Mouse (Mus musculus) myocyte (in vitro differentiated cells): ENCODE data around the gene Dennd1a. TPM values are rescaled to one million over a fixed set of nuclear protein-coding genes. Genes with fewer than 3 reads are reported as not detected.

Experiments used
- H3K27me3 ChIP-seq: one replicate; pipeline ENCODE4 v1.6.1; 2011; ENCODE audit not compliant: control insufficient read depth, insufficient read depth, insufficient read length
- H3K36me3 ChIP-seq: one replicate; pipeline ENCODE4 v1.6.1; 2011; ENCODE audit not compliant: control insufficient read depth, insufficient read depth
- H3K4me2 ChIP-seq: one replicate; pipeline ENCODE4 v1.6.1; 2011; ENCODE audit warnings: low read depth, control low read depth
- H3K4me3 ChIP-seq: one replicate; pipeline ENCODE4 v1.5.1; 2011; ENCODE audit warnings: mild to moderate bottlenecking, control low read depth, moderate library complexity
- H3K79me2 ChIP-seq: one replicate; pipeline ENCODE4 v1.6.1; 2011; ENCODE audit not compliant: control insufficient read depth, insufficient read depth
- H3ac ChIP-seq: one replicate; pipeline ENCODE4 v1.6.1; 2011; ENCODE audit not compliant: control insufficient read depth, insufficient read length
- CEBPB ChIP-seq: IDR thresholded peaks from 2 replicates; pipeline ENCODE4 v1.6.1; 2011; ENCODE audit warnings: mild to moderate bottlenecking, moderate library complexity; ENCODE audit not compliant: poor library complexity, insufficient read depth, severe bottlenecking
- E2F4 ChIP-seq: IDR thresholded peaks from one replicate; pipeline ENCODE4 v1.6.1; 2011; ENCODE audit warnings: mild to moderate bottlenecking, control low read depth, moderate library complexity; ENCODE audit not compliant: insufficient read depth
- MAX ChIP-seq: IDR thresholded peaks from one replicate; pipeline ENCODE4 v1.6.1; 2011; ENCODE audit warnings: low read depth, mild to moderate bottlenecking, control low read depth
- MYOD1 ChIP-seq, 3 experiments: IDR thresholded peaks; one replicate each; pipeline ENCODE4 v1.6.1; 2011; ENCODE audit warnings: control low read depth in 2 of 3, low read depth in 2 of 3, mild to moderate bottlenecking in 2 of 3, moderate library complexity in 1 of 3; ENCODE audit not compliant: insufficient read length in 2 of 3, control insufficient read depth in 1 of 3
- MYOG ChIP-seq, 3 experiments: IDR thresholded peaks; one replicate each; pipeline ENCODE4 v1.6.1; 2011; ENCODE audit warnings: control low read depth in 2 of 3, low read depth in 2 of 3, mild to moderate bottlenecking in 2 of 3; ENCODE audit not compliant: insufficient read length in 2 of 3, control insufficient read depth in 1 of 3, insufficient read depth in 1 of 3
- POLR2A ChIP-seq: IDR thresholded peaks from one replicate; pipeline ENCODE4 v1.6.1; 2011; ENCODE audit warnings: low read depth, mild to moderate bottlenecking, control low read depth, moderate library complexity; ENCODE audit not compliant: insufficient read length
- POLR2AphosphoS2 ChIP-seq: IDR thresholded peaks from one replicate; pipeline ENCODE4 v1.6.1; 2011; ENCODE audit warnings: low read depth, control low read depth; ENCODE audit not compliant: insufficient read length
- REST ChIP-seq: IDR thresholded peaks from one replicate; pipeline ENCODE4 v1.6.1; 2011; ENCODE audit warnings: mild to moderate bottlenecking, control low read depth, moderate library complexity; ENCODE audit not compliant: insufficient read depth, insufficient read length
- SRF ChIP-seq: IDR thresholded peaks from one replicate; pipeline ENCODE4 v1.6.1; 2011; ENCODE audit warnings: low read depth; ENCODE audit not compliant: control insufficient read depth, insufficient read length
- TCF12 ChIP-seq: IDR thresholded peaks from one replicate; pipeline ENCODE4 v1.6.1; 2011; ENCODE audit warnings: mild to moderate bottlenecking, control low read depth; ENCODE audit not compliant: poor library complexity, insufficient read depth, severe bottlenecking
- TCF3 ChIP-seq: IDR thresholded peaks from one replicate; pipeline ENCODE4 v1.6.1; 2011; ENCODE audit warnings: low read depth, control low read depth; ENCODE audit not compliant: insufficient read length
- USF1 ChIP-seq: IDR thresholded peaks from one replicate; pipeline ENCODE4 v1.6.1; 2011; ENCODE audit warnings: low read depth, mild to moderate bottlenecking, control low read depth, moderate library complexity
- polyA plus RNA-seq: library from polyadenylated mRNA; unstranded; fragments of >200 nt; fragmentation: generic; extraction: Trizol; gene quantifications from one replicate; pipeline ENCODE4 v1.2.1, GENCODE M21; 2012; ENCODE audit warnings: missing spikeins

The Dennd1a gene
- polyA plus RNA-seq, 1 experiment, result 11.3 TPM

GRCm38 (mm10) chr2:37883214-37883613 is 404.0 kb downstream of the Dennd1a start:
- TF ChIP-seq MYOD1 (IDR thresholded peaks at IDR 0.05; ENCODE audit: control insufficient read depth in 1 of 3, insufficient read length in 2 of 3, low read depth in 2 of 3) (no peak), CEBPB (no peak)
- Histone ChIP-seq H3K79me2 (no peaks in the 10 kb centered on the region), H3K4me3 (no peak overlapping the region), H3K36me3 (no peaks in the 10 kb centered on the region), H3K4me2 (no peak overlapping the region), H3ac (no peak overlapping the region), H3K27me3 (no peaks in the 10 kb centered on the region)

DNA sequence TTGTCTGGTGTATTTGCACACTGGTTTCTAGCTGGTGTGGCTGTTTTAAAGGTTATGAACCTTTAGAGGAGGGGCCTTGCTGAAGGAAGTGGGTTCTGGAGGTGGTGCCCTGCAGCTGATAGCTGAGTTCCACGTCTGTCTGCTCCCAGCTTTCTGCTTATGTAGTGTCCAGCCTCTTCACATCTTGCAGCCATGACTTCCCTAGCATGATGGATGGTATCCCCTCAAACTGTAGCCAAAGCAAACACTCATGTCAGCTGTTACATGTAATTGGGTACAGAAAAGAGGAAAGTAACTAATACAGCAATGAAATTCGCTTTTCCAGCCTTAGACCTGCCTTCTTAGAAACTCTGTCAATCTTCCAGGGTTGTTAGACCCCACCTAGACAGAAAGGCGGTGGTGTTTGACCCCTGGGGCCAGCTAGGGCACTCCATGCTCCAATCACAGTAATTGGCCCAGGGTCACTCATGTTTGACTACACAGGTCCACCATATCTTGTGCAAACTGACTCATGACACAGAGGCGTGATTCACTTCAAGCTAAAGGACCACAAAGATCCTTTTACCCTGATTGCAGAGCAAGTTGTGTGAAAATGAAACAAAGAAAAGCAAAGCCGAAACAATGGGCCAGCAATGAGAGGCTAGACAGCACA is 405.8 kb downstream of the Dennd1a start:
- H3K36me3 ChIP-seq, result no peaks in the 10 kb centered on the region
- no peak overlapping the region for H3K4me2 ChIP-seq
- no peaks in the 10 kb centered on the region for H3K79me2 ChIP-seq
- no peaks in the 10 kb centered on the region for H3K27me3 ChIP-seq
- H3ac ChIP-seq, result no peak overlapping the region
- TF ChIP-seq POLR2A (no peak), USF1 (no peak), TCF3 (no peak), TCF12 (no peak), POLR2AphosphoS2 (no peak), SRF (no peak), MYOG (IDR thresholded peaks at IDR 0.05; ENCODE audit: control insufficient read depth in 1 of 3, insufficient read depth in 1 of 3, insufficient read length in 2 of 3, low read depth in 2 of 3) (no peak), MYOD1 (IDR thresholded peaks at IDR 0.05; ENCODE audit: control insufficient read depth in 1 of 3, insufficient read length in 2 of 3, low read depth in 2 of 3) (no peak), CEBPB (no peak)
- H3K4me3 ChIP-seq, result no peak overlapping the region

- Histone ChIP-seq H3K27me3 (no peaks in the 10 kb centered on the region), H3K79me2 (no peaks in the 10 kb centered on the region), H3K4me3 (no peak overlapping the region), H3ac (no peak overlapping the region), H3K4me2 (no peak overlapping the region), H3K36me3 (no peaks in the 10 kb centered on the region)
- TF ChIP-seq POLR2AphosphoS2 (no peak), REST (no peak), TCF12 (no peak), USF1 (no peak), E2F4 (no peak), CEBPB (no peak), SRF (no peak), POLR2A (no peak), MYOG (IDR thresholded peaks at IDR 0.05; ENCODE audit: control insufficient read depth in 1 of 3, insufficient read depth in 1 of 3, insufficient read length in 2 of 3, low read depth in 2 of 3) (no peak), MAX (no peak), MYOD1 (IDR thresholded peaks at IDR 0.05; ENCODE audit: control insufficient read depth in 1 of 3, insufficient read length in 2 of 3, low read depth in 2 of 3) (no peak)
Observed at GRCm38 (mm10) chr2:37879697-37880096, 407.5 kb downstream of the Dennd1a start.

- Histone ChIP-seq H3K4me2 (no peak overlapping the region), H3K27me3 (no peaks in the 10 kb centered on the region), H3K4me3 (no peak overlapping the region), H3K79me2 (no peaks in the 10 kb centered on the region), H3K36me3 (no peaks in the 10 kb centered on the region), H3ac (no peak overlapping the region)
- TF ChIP-seq MYOD1 (IDR thresholded peaks at IDR 0.05; ENCODE audit: control insufficient read depth in 1 of 3, insufficient read length in 2 of 3, low read depth in 2 of 3) (no peak), POLR2A (no peak), MYOG (IDR thresholded peaks at IDR 0.05; ENCODE audit: control insufficient read depth in 1 of 3, insufficient read depth in 1 of 3, insufficient read length in 2 of 3, low read depth in 2 of 3) (no peak), CEBPB (no peak), USF1 (no peak), MAX (no peak), E2F4 (no peak), POLR2AphosphoS2 (no peak), REST (no peak), TCF12 (no peak), SRF (no peak), TCF3 (no peak)
Observed at GRCm38 (mm10) chr2:37872791-37873190, 414.4 kb downstream of the Dennd1a start.

DNA sequence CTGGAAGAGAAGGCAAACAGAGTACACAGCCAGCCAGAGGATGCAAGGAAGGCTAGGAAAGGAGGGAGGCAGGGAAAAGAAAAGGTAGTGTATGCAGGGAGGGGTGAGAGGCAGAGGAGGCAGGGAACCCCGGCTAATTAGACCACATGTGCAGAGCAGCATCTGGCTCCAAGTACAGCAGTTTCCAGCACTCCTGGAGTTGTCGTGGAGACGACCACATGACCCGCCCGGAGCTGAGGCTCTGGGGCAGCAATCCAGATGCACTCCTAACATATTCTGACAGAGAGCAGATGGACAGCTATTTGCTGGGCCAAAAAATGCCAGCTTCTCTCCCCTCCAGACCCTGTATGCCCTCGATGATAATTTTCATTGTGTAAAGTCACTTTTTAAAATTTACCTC is 417.6 kb downstream of the Dennd1a start:
- TF ChIP-seq REST, result no peak
- no peaks in the 10 kb centered on the region for H3K79me2 ChIP-seq
- H3K27me3 ChIP-seq, result no peaks in the 10 kb centered on the region
- no peak overlapping the region for H3K4me2 ChIP-seq
- no peak overlapping the region for H3ac ChIP-seq
- H3K4me3 ChIP-seq, result no peak overlapping the region
- no peaks in the 10 kb centered on the region for H3K36me3 ChIP-seq
